ENCODE assay signal across 8 mouse cellular contexts in genomic region chr6:115995531-115995941, GRCm38 (mm10). TPM values are rescaled to one million over a fixed set of nuclear protein-coding genes. Genes with fewer than 3 reads are reported as not detected.
DNase-seq lines count a peak whose midpoint lies in the region; ATAC-seq and TF ChIP-seq lines count a peak whose summit lies in the region.

No protein-coding gene starts in this region.

- H3K9ac ChIP-seq in kidney, embryonic 16.5 days (replicated peaks; ENCODE audit: low read length) = peak overlapping the region; percentile 53
- H3K9ac ChIP-seq in hindbrain, embryonic 16.5 days (ENCODE audit: low read depth, low read length) = no peak overlapping the region

- no peak for DNase-seq in kidney, postnatal 14 days
- DNase-seq in frontal cortex, adult 2 months (ENCODE audit: extremely low spot score in 1 of 2, low spot score in 1 of 2) = no peak
- no peak for DNase-seq in B cell, adult 2 months
- DNase-seq in testis, postnatal 10 days (ENCODE audit: low spot score) = no peak

- H3K27me3 ChIP-seq in kidney, embryonic 16.5 days (ENCODE audit: insufficient read depth, low read length) = 0 out of 2 replicates have a peak, but pooled peaks cover 10% of the 10 kb centered on the region
- H3K27me3 ChIP-seq in hindbrain, embryonic 16.5 days (replicated peaks; ENCODE audit: control insufficient read depth, insufficient read depth, low read length) = peaks cover 32% of the 10 kb centered on the region
- H3K27me3 ChIP-seq in myocyte (ENCODE audit: control insufficient read depth, insufficient read depth, insufficient read length) = no peaks in the 10 kb centered on the region

- peak overlapping the region; percentile 73 for H3K4me2 ChIP-seq in kidney, embryonic 16.5 days (replicated peaks; ENCODE audit: low read depth, low read length)
- H3K4me2 ChIP-seq in hindbrain, embryonic 16.5 days (ENCODE audit: low read length) = peak overlapping the region; percentile 94
- peak overlapping the region; percentile 65 for H3K4me2 ChIP-seq in myocyte (ENCODE audit: low read depth)

- no peak for TF ChIP-seq CTCF in bone marrow, adult 2 months (IDR thresholded peaks at IDR 0.05; ENCODE audit: control insufficient read depth, insufficient read depth, low read length)

- TF ChIP-seq POLR2A in bone marrow, adult 2 months (IDR thresholded peaks at IDR 0.05; ENCODE audit: borderline replicate concordance, control insufficient read depth, low read depth, low read length) = no peak
- no peak for TF ChIP-seq POLR2A in myocyte (IDR thresholded peaks at IDR 0.05; ENCODE audit: insufficient read length, low read depth)

- no peaks in the 10 kb centered on the region for H3K36me3 ChIP-seq in kidney, embryonic 16.5 days (ENCODE audit: insufficient read depth, low read length)
- no peaks in the 10 kb centered on the region for H3K36me3 ChIP-seq in hindbrain, embryonic 16.5 days (ENCODE audit: control insufficient read depth, insufficient read depth, low read length)
- no peaks in the 10 kb centered on the region for H3K36me3 ChIP-seq in myocyte (ENCODE audit: control insufficient read depth, insufficient read depth)

- ATAC-seq in kidney, embryonic 16.5 days (ENCODE audit: low FRiP score, low TSS enrichment) = no peak
- no peak for ATAC-seq in hindbrain, embryonic 16.5 days

- H3K4me1 ChIP-seq in kidney, embryonic 16.5 days (ENCODE audit: insufficient read depth, low read length) = peaks cover 63% of the 10 kb centered on the region
- peaks cover 5% of the 10 kb centered on the region; the same call in 1 of the 2 replicates for H3K4me1 ChIP-seq in bone marrow, adult 2 months (ENCODE audit: control insufficient read depth, insufficient read depth, low read length)
- H3K4me1 ChIP-seq in hindbrain, embryonic 16.5 days (ENCODE audit: control insufficient read depth, insufficient read depth, low read depth, low read length) = peaks cover 12% of the 10 kb centered on the region

- peak overlapping the region; percentile 59 for H3K4me3 ChIP-seq in kidney, embryonic 16.5 days (ENCODE audit: low read length)
- no peak overlapping the region for H3K4me3 ChIP-seq in bone marrow, adult 2 months (replicated peaks; ENCODE audit: control insufficient read depth, low read depth, low read length)
- H3K4me3 ChIP-seq in hindbrain, embryonic 16.5 days (ENCODE audit: low read length) = no peak overlapping the region; the same call in 1 of the 2 replicates
- peak overlapping the region; percentile 50 for H3K4me3 ChIP-seq in myocyte

- WGBS in kidney, embryonic 16.5 days = 50% methylated on average over 4 of the region's 4 CpGs
- WGBS in bone marrow, adult 2 months = 28% methylated on average over 4 of the region's 4 CpGs
- 62% methylated on average over 4 of the region's 4 CpGs for WGBS in hindbrain, embryonic 16.5 days

- peak overlapping the region; percentile 97 for H3K27ac ChIP-seq in kidney, embryonic 16.5 days (ENCODE audit: low read length)
- H3K27ac ChIP-seq in bone marrow, adult 2 months (ENCODE audit: control insufficient read depth, insufficient read depth, low read depth, low read length, poor library complexity) = peak overlapping the region; percentile 25; the same call in 1 of the 2 replicates
- H3K27ac ChIP-seq in hindbrain, embryonic 16.5 days (ENCODE audit: low read depth, low read length) = no peak overlapping the region; the same call in 1 of the 2 replicates

- no peaks in the 10 kb centered on the region for H3K9me3 ChIP-seq in kidney, embryonic 16.5 days (ENCODE audit: low read length)
- no peaks in the 10 kb centered on the region for H3K9me3 ChIP-seq in hindbrain, embryonic 16.5 days (ENCODE audit: control insufficient read depth, low read length)

- no peak overlapping the region for H3ac ChIP-seq in myocyte (ENCODE audit: control insufficient read depth, insufficient read length)

- H3K79me2 ChIP-seq in myocyte (ENCODE audit: control insufficient read depth, insufficient read depth) = peaks cover 26% of the 10 kb centered on the region

TF ChIP-seq in myocyte, 11 proteins besides CTCF, POLR2A, EP300 and RAD21:
- TF ChIP-seq POLR2AphosphoS2 (IDR thresholded peaks at IDR 0.05; ENCODE audit: insufficient read length, low read depth) (no peak), USF1 (IDR thresholded peaks at IDR 0.05; ENCODE audit: low read depth) (no peak), MYOD1 (IDR thresholded peaks at IDR 0.05; ENCODE audit: control insufficient read depth in 1 of 3, insufficient read length in 2 of 3, low read depth in 2 of 3) (no peak), MAX (IDR thresholded peaks at IDR 0.05; ENCODE audit: low read depth) (no peak), TCF12 (IDR thresholded peaks at IDR 0.05; ENCODE audit: insufficient read depth, poor library complexity, severe bottlenecking) (no peak), E2F4 (IDR thresholded peaks at IDR 0.05; ENCODE audit: insufficient read depth) (no peak), REST (IDR thresholded peaks at IDR 0.05; ENCODE audit: insufficient read depth, insufficient read length) (no peak), MYOG (IDR thresholded peaks at IDR 0.05; ENCODE audit: control insufficient read depth in 1 of 3, insufficient read depth in 1 of 3, insufficient read length in 2 of 3, low read depth in 2 of 3) (no peak), TCF3 (IDR thresholded peaks at IDR 0.05; ENCODE audit: insufficient read length, low read depth) (no peak), CEBPB (IDR thresholded peaks at IDR 0.05; ENCODE audit: insufficient read depth, poor library complexity, severe bottlenecking) (no peak), SRF (IDR thresholded peaks at IDR 0.05; ENCODE audit: control insufficient read depth, insufficient read length, low read depth) (no peak)

RNA-seq across cellular contexts. Expression of gene Plxnd1, which starts 0.7 kb away (rescaled TPM):
- 55.5 and 62.4 TPM in 2 replicates for polyA plus RNA-seq in kidney, embryonic 16.5 days (2015; fragmentation: Nextera tagmentation; extraction: Ambion mirVana)
- polyA plus RNA-seq in bone marrow, adult 2 months (2011; ENCODE audit: insufficient read depth, insufficient read length, low replicate concordance, missing spikeins) = 13.7 and 23.8 TPM in 2 replicates
- 8.5 and 10.5 TPM in 2 replicates for polyA plus RNA-seq in hindbrain, embryonic 16.5 days (2015; fragmentation: Nextera tagmentation; extraction: Ambion mirVana)
- 39.4 TPM for polyA plus RNA-seq in myocyte (2012; fragmentation: generic; extraction: Trizol)
- polyA plus RNA-seq in frontal cortex, adult 2 months (2012; rRNA removed) = 56.5 and 73.7 TPM in 2 replicates

RNA-seq across cellular contexts. Expression of gene H1foo, which starts 50.8 kb away (rescaled TPM):
- polyA plus RNA-seq in kidney, embryonic 16.5 days (2015; fragmentation: Nextera tagmentation; extraction: Ambion mirVana) = not detected in 2 replicates
- polyA plus RNA-seq in bone marrow, adult 2 months (2011; ENCODE audit: insufficient read depth, insufficient read length, low replicate concordance, missing spikeins) = not detected in 2 replicates
- polyA plus RNA-seq in hindbrain, embryonic 16.5 days (2015; fragmentation: Nextera tagmentation; extraction: Ambion mirVana) = not detected in 2 replicates
- not detected for polyA plus RNA-seq in myocyte (2012; fragmentation: generic; extraction: Trizol)
- polyA plus RNA-seq in frontal cortex, adult 2 months (2012; rRNA removed) = not detected in 2 replicates

Comparison
In these comparisons a context has a peak if more than half of its experiments do, and no peak if none do; other contexts are left out.
1. H3K4me3 ChIP-seq: peak in kidney, embryonic 16.5 days (single experiment) and myocyte (single experiment); none in bone marrow, adult 2 months (single experiment) and hindbrain, embryonic 16.5 days (single experiment).
2. Peak in every context shown above with its lines, with median percentiles within 50 percentile points of each other: H3K4me2 ChIP-seq.